Mouse (Mus musculus) bone marrow, adult 2 months (tissue): ENCODE measurements around the gene Epb41.

Experiments used
- CTCF ChIP-seq: fragments of 200-500 bp; IDR thresholded peaks from 2 replicates; pipeline ENCODE4 v1.5.1; 2011; ENCODE audit warnings: low read length, control low read depth; ENCODE audit not compliant: control insufficient read depth, insufficient read depth
- POLR2A ChIP-seq: fragments of 200-500 bp; IDR thresholded peaks from 2 replicates; pipeline ENCODE4 v1.6.1; 2011; ENCODE audit warnings: low read depth, mild to moderate bottlenecking, control low read depth, low read length, borderline replicate concordance; ENCODE audit not compliant: control insufficient read depth

DNA sequence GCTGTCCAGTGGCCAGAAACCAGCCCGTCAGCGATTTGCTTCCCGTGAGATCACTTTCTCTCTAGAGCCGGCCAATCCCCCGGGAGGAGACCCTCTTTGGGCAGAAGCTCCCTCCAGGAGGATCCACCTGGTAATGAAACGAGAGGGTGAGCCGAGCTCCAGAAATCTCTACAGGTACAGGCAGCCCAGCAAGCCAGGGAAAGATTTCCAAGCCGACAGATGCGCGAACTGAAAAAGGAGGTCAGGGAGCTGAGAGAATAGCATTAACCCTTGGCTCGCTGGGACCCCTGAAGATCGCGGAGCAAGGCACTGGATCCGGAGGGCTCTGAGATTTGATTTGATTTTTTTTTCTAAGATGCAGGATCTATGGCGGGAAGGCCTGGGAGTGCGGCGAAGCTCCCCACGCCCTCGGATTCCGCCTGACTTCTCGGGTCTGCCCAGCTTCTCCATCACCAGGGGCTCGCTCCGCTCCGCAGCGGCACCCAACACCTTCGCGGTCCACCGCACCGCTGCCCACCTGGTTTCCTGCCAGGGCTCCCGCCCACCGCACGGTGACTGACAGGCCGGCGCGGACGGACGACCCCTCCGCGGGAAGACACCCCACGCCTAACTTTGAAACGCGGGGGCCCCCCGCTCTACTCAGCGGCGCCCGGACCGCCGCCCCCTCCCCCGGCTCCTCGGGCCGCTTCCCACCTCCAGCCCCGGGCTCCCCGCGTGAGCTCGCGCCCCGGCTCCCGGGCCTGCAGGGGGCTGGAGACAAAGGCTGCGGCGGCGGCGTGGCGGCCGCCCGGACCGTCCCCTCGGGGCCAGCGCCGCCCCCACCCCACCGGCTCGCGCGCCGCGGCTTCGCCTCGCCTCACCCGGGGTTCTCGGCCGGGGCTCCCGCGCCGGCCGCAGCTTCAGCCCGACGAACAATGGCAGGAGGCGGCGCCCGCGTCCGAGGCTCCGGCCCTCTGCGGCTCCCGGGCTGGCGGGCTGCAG lies 26.8 kb downstream of the Epb41 start:
- TF ChIP-seq CTCF = no peak
- no peak for TF ChIP-seq POLR2A
